Mouse (Mus musculus) spleen, adult 2 months (tissue): ENCODE measurements around the gene Alg9.

Experiments used
- CTCF ChIP-seq: fragments of 200-500 bp; IDR thresholded peaks from 2 replicates; pipeline ENCODE4 v1.5.1; 2011; ENCODE audit warnings: mild to moderate bottlenecking, inconsistent platforms; ENCODE audit not compliant: insufficient read depth, insufficient read length, insufficient replicate concordance; ENCODE audit errors: extremely low read depth
- POLR2A ChIP-seq: fragments of 200-500 bp; IDR thresholded peaks from 2 replicates; pipeline ENCODE4 v1.6.1; 2011; ENCODE audit warnings: low read depth, low read length, inconsistent platforms

DNA sequence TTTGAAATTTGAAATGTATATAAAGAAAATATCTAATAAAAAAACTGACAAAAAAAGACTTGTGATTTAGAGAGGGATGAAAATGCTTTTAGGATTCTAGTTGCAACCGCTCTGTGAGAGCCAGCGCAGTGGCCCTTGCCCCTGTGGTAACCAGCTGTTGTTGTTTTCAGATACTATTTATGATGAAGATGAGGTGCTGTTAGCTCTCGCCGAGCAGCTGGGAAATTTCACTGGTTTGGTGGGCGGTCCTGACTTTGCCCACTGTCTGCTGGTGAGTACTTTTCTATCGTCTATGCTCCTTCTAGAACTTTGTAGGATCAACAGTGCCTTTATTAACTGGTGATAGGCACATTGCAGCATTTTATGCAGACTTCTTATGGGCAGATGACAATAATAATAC, 83.9 kb downstream of the Alg9 start:
- no peak for TF ChIP-seq CTCF
- no peak for TF ChIP-seq POLR2A
